Mouse (Mus musculus) adrenal gland, postnatal 10 days (tissue): ENCODE measurements around the gene Trnt1. TPM values are rescaled to one million over a fixed set of nuclear protein-coding genes. Genes with fewer than 3 reads are reported as not detected.
A peak's percentile ranks its signal among the peaks of the same experiment; 100 is the strongest.

Experiments
- DNase-seq: peaks from one replicate; pipeline ENCODE4 v3.0.0; 2021; ENCODE audit warnings: mixed read lengths
- total RNA-seq, 2 experiments: library from RNA; stranded (reverse); gene quantifications; 2 replicates each; pipeline ENCODE4 v1.2.3; 2021

The Trnt1 gene
- total RNA-seq, 2 experiments from 2014 or later = 54.1 to 54.4 TPM

GRCm38 (mm10) chr6:106770046-106770445 is 1.1 kb downstream of the Trnt1 start:
- DNase-seq = no peak

- no peak for DNase-seq
Measured at GRCm38 (mm10) chr6:106787138-106787537, 18.2 kb downstream of the Trnt1 start.

- DNase-seq = no peak
Measured at GRCm38 (mm10) chr6:106791429-106791828, 22.5 kb downstream of the Trnt1 start.

GRCm38 (mm10) chr6:106792486-106792885 is 23.6 kb downstream of the Trnt1 start:
- no peak for DNase-seq

- no peak for DNase-seq
Measured at GRCm38 (mm10) chr6:106793088-106793487, 24.2 kb downstream of the Trnt1 start.

GRCm38 (mm10) chr6:106793621-106794020 is 24.7 kb downstream of the Trnt1 start:
- DNase-seq = no peak

- DNase-seq = no peak
Measured at GRCm38 (mm10) chr6:106794094-106794814, 25.3 kb downstream of the Trnt1 start.

GRCm38 (mm10) chr6:106799333-106800226 is 30.7 kb downstream of the Trnt1 start, which contains the start of gene Crbn:
Gene Crbn, minus strand, starts transcription at chr6:106800077.
- peak; percentile 98 for DNase-seq

- no peak for DNase-seq
Measured at GRCm38 (mm10) chr6:106800227-106800557, 31.3 kb downstream of the Trnt1 start.

GRCm38 (mm10) chr6:106804904-106805303 is 36.0 kb downstream of the Trnt1 start:
- peak; percentile 26 for DNase-seq

GRCm38 (mm10) chr6:106809161-106809560 is 40.2 kb downstream of the Trnt1 start:
- DNase-seq = no peak

GRCm38 (mm10) chr6:106810686-106811085 is 41.8 kb downstream of the Trnt1 start:
- DNase-seq = no peak

- no peak for DNase-seq
Measured at GRCm38 (mm10) chr6:106819246-106819645, 50.3 kb downstream of the Trnt1 start.

GRCm38 (mm10) chr6:106819906-106820305 is 51.0 kb downstream of the Trnt1 start:
- DNase-seq = no peak

GRCm38 (mm10) chr6:106820566-106820965 is 51.6 kb downstream of the Trnt1 start:
- DNase-seq = peak; percentile 26

- DNase-seq = peak; percentile 59
Measured at GRCm38 (mm10) chr6:106822329-106822728, 53.4 kb downstream of the Trnt1 start.

Other genes starting within 250 kb of the Trnt1 start
- gene Il5ra, start 20.1 kb upstream of the Trnt1 start, total RNA-seq = under 1 TPM; 0.15 to 0.24 TPM
- gene Crbn, start 31.0 kb downstream of the Trnt1 start, total RNA-seq = 10 to 100 TPM; 51.5 to 54.2 TPM